Mouse (Mus musculus): Measurements from ENCODE around the gene Tppp3.

DNA sequence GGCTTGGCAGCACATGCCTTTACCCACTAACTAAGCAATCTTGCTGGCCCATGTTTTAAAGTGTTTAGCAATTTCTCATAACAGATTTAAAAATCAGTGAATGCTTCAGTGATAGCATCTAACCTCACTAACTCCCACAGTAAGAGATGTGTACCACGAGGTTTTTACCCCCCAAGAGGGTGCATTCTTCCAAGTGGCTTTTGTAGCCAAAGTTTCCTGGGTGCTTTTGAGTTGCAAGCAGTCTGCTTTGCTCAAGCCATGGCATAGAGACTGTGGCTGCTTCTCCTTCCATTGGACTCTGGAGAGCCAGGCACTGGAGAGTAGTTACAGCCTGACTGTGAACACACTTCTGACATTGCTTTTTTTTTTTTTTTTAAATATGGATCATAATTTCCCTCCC is 18.0 kb upstream of the Tppp3 start:
- no peak for TF ChIP-seq CTCF (IDR thresholded peaks at IDR 0.05; ENCODE audit: borderline replicate concordance, extremely low read depth, insufficient read depth, insufficient read length)
- TF ChIP-seq POLR2A (IDR thresholded peaks at IDR 0.05; ENCODE audit: borderline replicate concordance, extremely low read depth, insufficient read depth, insufficient read length, poor library complexity, severe bottlenecking), result no peak

Data from brain, embryonic 14.5 days (tissue).